Mouse (Mus musculus): ENCODE results near the gene Fxyd6. TPM values are rescaled to one million over a fixed set of nuclear protein-coding genes. Genes with fewer than 3 reads are reported as not detected.

The Fxyd6 gene
- total and polyA plus RNA-seq, 3 experiments = 0.08 TPM; not detected in 2

- in situ Hi-C loops (cut with MboI; ENCODE audit: low pct_ligation_motif_present, low pct_unique_long_range_greater_than_20kb, low sequenced_read_pairs) = loop anchor here (25.0 kb wide), 1 partner anchor 370 kb away; the partner anchor contains the start of gene Cd3e
- dilution Hi-C loops (cut with MboI; ENCODE audit: extremely low pct_ligation_motif_present, extremely low pct_unique_long_range_greater_than_20kb, low sequenced_read_pairs) = no loop called here
These were observed 12.4 kb downstream of the Fxyd6 start for GRCm38 (mm10) chr9:45382336-45382735.

GRCm38 (mm10) chr9:45382834-45383233, 12.8 kb downstream of the Fxyd6 start:
- no peak overlapping the region for H3K9ac ChIP-seq (ENCODE audit: insufficient read depth, low read depth)
- in situ Hi-C loops (cut with MboI; ENCODE audit: low pct_ligation_motif_present, low pct_unique_long_range_greater_than_20kb, low sequenced_read_pairs) = loop anchor here (25.0 kb wide), 1 partner anchor 371 kb away; the partner anchor contains the start of gene Cd3e
- no peak for TF ChIP-seq SIN3A (IDR thresholded peaks at IDR 0.05; ENCODE audit: low read length)
- no peak for TF ChIP-seq POLR2A (IDR thresholded peaks at IDR 0.05; ENCODE audit: low read depth, low read length)
- no peaks in the 10 kb centered on the region for H3K79me2 ChIP-seq (replicated peaks; ENCODE audit: control insufficient read depth, extremely low read depth, insufficient read depth, poor library complexity, severe bottlenecking)
- no peak overlapping the region for H3K4me3 ChIP-seq (replicated peaks in 1 of 3; ENCODE audit: low read depth in 2 of 3, low read length in 2 of 3, poor library complexity in 1 of 3)
- DNase-seq (ENCODE audit: extremely low read depth) = no peak
- no peak overlapping the region for H3K27ac ChIP-seq (ENCODE audit: insufficient read depth, low read depth)
- dilution Hi-C loops (cut with MboI; ENCODE audit: extremely low pct_ligation_motif_present, extremely low pct_unique_long_range_greater_than_20kb, low sequenced_read_pairs) = no loop called here
- H3K27me3 ChIP-seq (replicated peaks) = peaks cover 52% of the 10 kb centered on the region
- no peaks in the 10 kb centered on the region for H3K36me3 ChIP-seq (replicated peaks in 1 of 2; ENCODE audit: control insufficient read depth in 1 of 2, insufficient read depth in 1 of 2, low read length in 1 of 2)
- no peaks in the 10 kb centered on the region for H3K9me3 ChIP-seq (replicated peaks; ENCODE audit: low read length)
- H3K4me2 ChIP-seq (ENCODE audit: insufficient read depth, low read depth, poor library complexity, severe bottlenecking) = no peak overlapping the region
- H3K4me1 ChIP-seq (ENCODE audit: control insufficient read depth in 1 of 2, insufficient read depth in 2 of 2) = no peaks in the 10 kb centered on the region

More at GRCm38 (mm10) chr9:45382336-45382735, 12.4 kb downstream of the Fxyd6 start:
- no peaks in the 10 kb centered on the region for H3K79me2 ChIP-seq (replicated peaks; ENCODE audit: control insufficient read depth, extremely low read depth, insufficient read depth, poor library complexity, severe bottlenecking)
- H3K4me3 ChIP-seq (replicated peaks in 1 of 3; ENCODE audit: low read depth in 2 of 3, low read length in 2 of 3, poor library complexity in 1 of 3) = no peak overlapping the region
- no peak for DNase-seq (ENCODE audit: extremely low read depth)
- H3K36me3 ChIP-seq (replicated peaks in 1 of 2; ENCODE audit: control insufficient read depth in 1 of 2, insufficient read depth in 1 of 2, low read length in 1 of 2) = no peaks in the 10 kb centered on the region
- H3K27me3 ChIP-seq (replicated peaks) = peaks cover 57% of the 10 kb centered on the region
- no peaks in the 10 kb centered on the region for H3K9me3 ChIP-seq (replicated peaks; ENCODE audit: low read length)
- no peak overlapping the region for H3K27ac ChIP-seq (ENCODE audit: insufficient read depth, low read depth)
- no peak overlapping the region for H3K4me2 ChIP-seq (ENCODE audit: insufficient read depth, low read depth, poor library complexity, severe bottlenecking)
- TF ChIP-seq MEF2A (IDR thresholded peaks at IDR 0.05; ENCODE audit: borderline replicate concordance, low read depth, low read length) (no peak), TBP (conservative IDR thresholded peaks at IDR 0.05; ENCODE audit: low read depth, low read length) (no peak), MXI1 (IDR thresholded peaks at IDR 0.05; ENCODE audit: low read depth, low read length) (no peak), PAX5 (IDR thresholded peaks at IDR 0.05; ENCODE audit: low read length) (no peak), BHLHE40 (IDR thresholded peaks at IDR 0.05; ENCODE audit: low read depth, low read length) (no peak), POLR2A (IDR thresholded peaks at IDR 0.05; ENCODE audit: low read depth, low read length) (no peak), CHD2 (IDR thresholded peaks at IDR 0.05; ENCODE audit: low read length) (no peak), ZNF384 (IDR thresholded peaks at IDR 0.05; ENCODE audit: low read depth, low read length) (no peak), CHD1 (IDR thresholded peaks at IDR 0.05; ENCODE audit: low read depth, low read length) (no peak), JUND (conservative IDR thresholded peaks at IDR 0.05; ENCODE audit: low read depth, low read length) (no peak), ELF1 (IDR thresholded peaks at IDR 0.05; ENCODE audit: low read depth, low read length) (no peak), TCF12 (IDR thresholded peaks at IDR 0.05; ENCODE audit: low read depth, low read length) (no peak)
- H3K9ac ChIP-seq (ENCODE audit: insufficient read depth, low read depth) = no peak overlapping the region
- H3K4me1 ChIP-seq (ENCODE audit: control insufficient read depth in 1 of 2, insufficient read depth in 2 of 2) = no peaks in the 10 kb centered on the region

- no peak for DNase-seq (ENCODE audit: extremely low read depth)
- peaks cover 42% of the 10 kb centered on the region for H3K27me3 ChIP-seq (replicated peaks)
- peaks cover 0 to 2% of the 10 kb centered on the region in 2 experiments; a peak in 2 of 4 replicates for H3K4me1 ChIP-seq (ENCODE audit: control insufficient read depth in 1 of 2, insufficient read depth in 2 of 2)
- no peaks in the 10 kb centered on the region for H3K79me2 ChIP-seq (replicated peaks; ENCODE audit: control insufficient read depth, extremely low read depth, insufficient read depth, poor library complexity, severe bottlenecking)
- no peak for TF ChIP-seq MYC (IDR thresholded peaks at IDR 0.05; ENCODE audit: low read depth, low read length)
- no peak for TF ChIP-seq TBP (conservative IDR thresholded peaks at IDR 0.05; ENCODE audit: low read depth, low read length)
- no peak for TF ChIP-seq TCF12 (IDR thresholded peaks at IDR 0.05; ENCODE audit: low read depth, low read length)
- TF ChIP-seq RCOR1 (conservative IDR thresholded peaks at IDR 0.05; ENCODE audit: low read depth, low read length) = no peak
- no peak for TF ChIP-seq POLR2A (IDR thresholded peaks at IDR 0.05; ENCODE audit: low read depth, low read length)
- TF ChIP-seq CTCF (conservative IDR thresholded peaks at IDR 0.05 in 1 of 2, IDR thresholded peaks at IDR 0.05 in 1 of 2; ENCODE audit: low read depth in 2 of 2, low read length in 2 of 2) = no peak
- TF ChIP-seq ZMIZ1 (IDR thresholded peaks at IDR 0.05; ENCODE audit: low read depth, low read length) = no peak
- no peak overlapping the region for H3K27ac ChIP-seq (ENCODE audit: insufficient read depth, low read depth)
- H3K4me2 ChIP-seq (ENCODE audit: insufficient read depth, low read depth, poor library complexity, severe bottlenecking) = no peak overlapping the region
- in situ Hi-C loops (cut with MboI; ENCODE audit: low pct_ligation_motif_present, low pct_unique_long_range_greater_than_20kb, low sequenced_read_pairs) = loop anchor here (25.0 kb wide), 1 partner anchor 372 kb away; the partner anchor contains the start of gene Cd3e
- no peak overlapping the region for H3K4me3 ChIP-seq (replicated peaks in 1 of 3; ENCODE audit: low read depth in 2 of 3, low read length in 2 of 3, poor library complexity in 1 of 3)
- dilution Hi-C loops (cut with MboI; ENCODE audit: extremely low pct_ligation_motif_present, extremely low pct_unique_long_range_greater_than_20kb, low sequenced_read_pairs) = no loop called here
- no peak overlapping the region for H3K9ac ChIP-seq (ENCODE audit: insufficient read depth, low read depth)
- H3K36me3 ChIP-seq (replicated peaks in 1 of 2; ENCODE audit: control insufficient read depth in 1 of 2, insufficient read depth in 1 of 2, low read length in 1 of 2) = no peaks in the 10 kb centered on the region
- no peaks in the 10 kb centered on the region for H3K9me3 ChIP-seq (replicated peaks; ENCODE audit: low read length)
These were observed 13.9 kb downstream of the Fxyd6 start for GRCm38 (mm10) chr9:45383883-45384282.

Measured in CH12.LX (cell line).